Mouse (Mus musculus) retina, postnatal 7 days (tissue): ENCODE results near the gene Trpc7.

Experiments
- DNase-seq: peaks from one replicate; pipeline ENCODE4 v3.0.0-alpha.2; 2012; ENCODE audit warnings: low read depth, low spot score

Gene Trpc7

DNA sequence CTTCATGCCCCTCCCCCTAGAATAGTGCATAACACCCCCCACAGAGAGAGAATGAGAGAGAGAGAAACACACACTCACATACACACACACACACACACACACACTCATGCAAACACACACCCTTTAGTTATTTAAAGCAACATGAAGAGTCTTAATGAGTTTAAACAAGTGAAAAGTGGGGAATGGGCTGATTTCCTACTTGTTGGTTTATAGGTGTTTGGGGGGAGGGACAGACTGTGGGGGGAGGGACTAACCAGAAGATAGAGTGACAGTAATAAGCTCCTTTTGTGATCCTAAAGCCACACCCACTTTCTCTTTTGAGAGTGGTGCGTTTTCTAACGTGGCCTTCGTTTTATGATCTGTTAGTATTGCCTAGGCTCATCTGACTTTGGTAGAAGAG, at the start of gene Trpc7:
TSS of gene Trpc7 (minus strand) at position 101 of the 400 bp plus-strand sequence.
- DNase-seq, result no peak

DNA sequence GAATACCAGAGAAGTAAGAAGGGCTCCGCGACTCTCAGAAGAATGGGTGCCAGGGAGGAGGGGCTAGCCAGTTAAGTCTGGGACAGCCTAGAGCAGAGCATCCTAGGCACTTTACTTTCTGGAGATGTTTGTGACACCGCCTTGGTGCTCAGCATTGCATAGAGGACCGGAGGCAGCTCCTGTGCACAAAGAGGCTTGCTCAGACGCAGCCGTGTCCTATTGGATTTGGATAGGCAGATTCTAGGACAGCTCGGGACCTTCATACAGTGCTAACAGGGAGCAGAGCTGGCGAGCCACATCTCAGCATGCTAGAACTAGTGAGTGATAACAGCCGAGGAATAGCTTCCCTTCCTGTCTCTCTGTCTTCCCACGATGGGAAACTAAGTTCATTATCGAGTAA, 43.5 kb upstream of the Trpc7 start:
- no peak for DNase-seq

DNA sequence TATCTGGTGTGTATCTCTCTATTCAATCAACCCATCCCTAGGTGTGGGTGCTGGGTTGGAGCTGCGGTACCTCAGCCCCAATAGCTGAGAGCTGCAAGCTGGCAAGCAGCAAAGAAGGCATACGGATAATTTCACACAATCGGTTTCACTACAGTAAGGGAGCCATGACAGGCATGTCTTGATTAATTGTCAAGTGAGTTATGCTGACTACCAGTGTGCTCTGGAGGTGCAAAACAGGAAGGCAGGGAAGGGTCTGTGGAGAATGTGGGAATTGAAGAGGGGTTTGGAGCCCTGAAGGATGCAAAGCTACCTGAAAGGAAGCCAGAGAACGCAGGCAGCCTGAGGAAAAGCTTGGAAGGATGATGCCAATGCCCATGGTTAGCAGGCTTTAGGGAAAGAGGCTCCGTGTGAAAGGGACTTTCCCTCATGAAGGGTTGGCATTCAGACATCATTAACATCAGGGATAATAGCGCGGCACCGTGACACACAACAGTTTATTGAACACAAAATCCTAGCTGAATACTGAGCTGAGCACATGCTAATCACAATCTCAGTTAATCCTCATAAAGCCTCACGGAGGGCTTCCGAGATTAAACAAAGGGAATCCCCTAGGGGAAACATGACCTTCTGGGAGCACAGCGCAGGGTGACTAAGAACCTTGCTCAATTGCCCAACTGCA, 38.2 kb upstream of the Trpc7 start:
- peak; percentile 38 for DNase-seq

DNA sequence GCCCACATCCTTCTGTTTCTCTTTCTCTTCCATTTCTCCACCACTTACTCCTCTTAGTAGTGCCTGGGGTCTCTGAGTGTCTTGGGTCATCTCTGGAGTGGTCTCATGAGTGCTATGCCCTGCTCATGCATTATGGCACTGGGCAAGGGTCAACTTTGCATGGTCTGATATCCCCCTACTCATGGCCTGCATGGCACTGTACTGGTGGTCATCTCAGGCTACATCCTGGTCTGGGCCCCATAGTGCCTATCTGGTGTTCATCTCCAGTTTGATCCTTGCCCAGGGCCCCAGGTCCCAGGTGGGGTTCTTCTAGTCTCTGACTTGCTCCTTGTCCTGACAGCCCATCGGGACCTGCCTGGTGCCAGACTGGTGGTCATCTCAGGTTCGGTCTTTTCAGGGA, 34.6 kb upstream of the Trpc7 start:
- no peak for DNase-seq

DNA sequence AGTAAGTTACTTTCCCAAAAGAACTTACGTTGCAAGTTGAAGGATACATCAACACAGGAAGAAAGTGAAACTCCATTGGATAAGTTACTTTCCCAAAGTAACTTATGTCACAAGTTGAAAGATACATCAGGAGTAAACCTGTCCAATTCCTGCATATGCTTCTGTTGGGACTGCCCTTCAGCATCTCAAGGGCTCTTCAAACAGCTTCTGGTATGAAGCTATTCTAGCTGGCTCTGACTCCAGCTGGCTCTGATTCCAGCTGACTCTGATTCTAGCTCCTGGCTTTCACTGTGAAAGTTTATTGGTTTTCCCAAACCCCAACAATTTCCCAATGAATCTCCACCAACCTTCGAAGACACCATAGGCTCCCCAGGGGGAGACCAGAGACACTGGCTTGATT, 27.2 kb upstream of the Trpc7 start:
- no peak for DNase-seq

DNA sequence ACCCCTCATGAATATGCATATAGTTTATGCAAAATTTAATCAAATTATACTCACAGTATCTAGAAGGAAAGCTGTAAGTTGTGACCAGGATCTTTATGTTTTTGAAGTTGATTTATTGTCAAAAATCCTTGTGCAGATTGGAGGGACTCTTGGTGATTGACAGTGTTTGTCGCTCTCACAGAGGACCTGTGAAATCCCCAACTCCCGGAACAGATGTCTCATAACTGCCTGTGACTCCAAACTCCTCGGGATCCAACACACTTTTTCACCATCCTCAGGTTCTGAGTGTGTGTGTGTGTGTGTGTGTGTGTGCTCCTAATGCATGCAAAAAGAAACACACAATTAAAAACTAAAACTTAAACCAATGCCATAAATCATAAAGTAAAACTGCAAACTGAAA, 25.5 kb upstream of the Trpc7 start:
- DNase-seq, result no peak

DNA sequence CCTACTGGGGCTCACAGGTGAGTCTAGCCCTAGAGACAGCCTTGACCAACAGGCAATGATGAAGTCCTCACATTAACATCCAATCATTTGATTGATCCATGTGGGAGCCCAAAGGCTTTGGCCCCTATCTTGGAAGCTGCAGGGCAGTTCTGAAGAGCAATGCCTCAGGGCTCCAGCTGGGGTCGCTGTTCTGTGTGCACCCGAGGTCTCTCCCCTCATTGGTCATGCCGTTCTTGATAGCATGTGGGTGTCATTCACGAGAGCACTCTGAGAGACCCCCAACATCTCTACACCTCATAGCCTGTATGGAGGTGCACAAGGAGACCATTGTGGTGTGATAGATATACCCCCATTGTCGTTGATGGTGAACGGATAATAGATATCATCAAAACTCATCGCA, 18.9 kb upstream of the Trpc7 start:
- no peak for DNase-seq

DNA sequence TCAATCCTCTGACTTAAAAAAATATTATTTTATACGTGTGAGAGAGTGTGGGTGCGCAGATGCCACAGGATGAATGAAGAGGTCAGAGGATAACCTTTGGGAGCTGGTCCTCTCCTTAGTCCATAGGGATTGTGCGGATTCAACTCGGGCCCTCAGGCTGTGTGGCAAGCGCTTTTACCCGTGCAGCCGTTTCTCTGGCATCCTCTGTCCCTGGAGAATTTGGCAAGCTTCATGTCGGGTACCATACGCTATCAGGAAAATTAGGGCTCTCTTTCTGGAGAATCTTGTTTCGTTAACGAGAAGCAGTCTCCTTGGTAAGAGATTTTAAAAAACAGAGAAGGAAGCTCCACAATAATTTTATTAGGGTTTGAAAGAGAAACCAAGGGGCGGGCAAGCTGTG, 15.3 kb upstream of the Trpc7 start:
- DNase-seq, result no peak

DNA sequence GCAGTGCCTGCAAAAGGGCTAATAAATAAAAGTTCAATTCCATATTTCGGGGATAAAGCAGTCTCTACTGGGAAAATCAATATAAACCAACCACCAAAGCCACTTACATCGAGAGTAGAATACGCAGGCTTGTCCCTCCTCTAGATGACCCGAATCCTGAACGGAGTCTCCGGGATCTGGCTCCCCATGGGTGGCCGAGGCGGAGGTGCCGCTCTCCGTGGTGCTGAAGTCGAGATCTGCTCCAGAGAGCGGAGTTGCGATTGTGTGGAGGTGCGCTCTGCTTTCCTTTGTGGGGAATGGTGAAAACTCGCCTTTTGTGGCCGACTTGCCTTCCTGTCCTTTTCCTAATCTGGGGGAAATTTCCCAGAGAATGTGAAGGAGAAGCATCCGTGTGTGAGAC, 407 bp downstream of the Trpc7 start:
- peak; percentile 6 for DNase-seq

DNA sequence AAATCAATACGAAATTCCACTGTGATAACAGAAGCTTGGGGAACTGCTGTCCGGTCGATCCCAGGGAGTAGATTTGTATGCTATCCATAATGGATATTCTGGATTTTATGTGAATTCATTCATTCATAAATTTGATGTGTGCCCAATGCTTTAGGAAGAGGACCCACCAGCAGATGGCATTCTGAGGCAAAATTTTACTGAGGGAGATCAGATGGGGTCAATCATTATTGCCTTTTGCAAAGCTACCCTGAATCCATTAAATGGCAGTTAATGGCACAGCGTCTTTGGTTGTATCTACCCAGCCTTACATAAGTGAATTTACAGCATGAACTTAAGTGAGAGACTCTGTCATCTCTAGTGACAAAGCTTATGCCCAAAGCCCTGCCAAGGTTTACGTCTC, 1.2 kb downstream of the Trpc7 start:
- no peak for DNase-seq

DNA sequence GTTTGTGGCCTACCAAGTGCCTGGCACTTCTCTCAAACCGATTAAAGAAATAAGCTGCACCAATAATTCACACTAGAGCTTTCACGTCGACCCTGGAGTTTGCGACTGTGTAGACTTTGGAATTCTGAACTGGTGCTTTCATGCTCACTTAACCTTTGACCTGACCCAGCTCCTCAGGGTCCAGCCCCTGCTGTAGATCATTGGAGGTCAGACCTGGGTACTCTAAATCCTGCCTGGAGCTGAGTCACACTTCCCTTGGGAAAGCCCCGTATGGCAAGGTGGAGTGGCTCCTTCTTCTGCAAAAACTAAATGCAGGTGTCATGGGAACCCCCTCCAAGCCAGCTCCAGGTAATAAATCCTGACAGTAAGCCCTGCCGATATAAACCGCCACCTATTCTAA, 5.9 kb downstream of the Trpc7 start:
- DNase-seq, result no peak

DNA sequence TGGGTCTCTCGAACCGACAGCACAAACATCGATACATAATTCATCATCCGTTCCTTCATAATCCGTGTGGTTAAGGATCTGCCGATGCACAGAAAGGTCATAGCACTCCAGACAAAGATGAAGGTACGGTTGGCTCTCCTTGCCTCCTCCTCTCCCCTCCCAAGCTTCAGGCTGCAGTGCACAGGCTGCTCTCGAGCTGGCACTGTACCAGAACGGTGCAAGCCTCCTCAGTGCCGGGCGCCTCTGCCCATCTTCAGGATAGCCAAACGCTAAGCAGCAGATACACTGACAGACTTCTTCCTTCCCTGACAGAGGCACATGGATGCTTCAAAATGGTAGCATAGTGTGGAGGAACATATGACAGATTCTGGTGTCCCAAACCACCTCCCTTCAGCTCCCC, 12.9 kb downstream of the Trpc7 start:
- no peak for DNase-seq

DNA sequence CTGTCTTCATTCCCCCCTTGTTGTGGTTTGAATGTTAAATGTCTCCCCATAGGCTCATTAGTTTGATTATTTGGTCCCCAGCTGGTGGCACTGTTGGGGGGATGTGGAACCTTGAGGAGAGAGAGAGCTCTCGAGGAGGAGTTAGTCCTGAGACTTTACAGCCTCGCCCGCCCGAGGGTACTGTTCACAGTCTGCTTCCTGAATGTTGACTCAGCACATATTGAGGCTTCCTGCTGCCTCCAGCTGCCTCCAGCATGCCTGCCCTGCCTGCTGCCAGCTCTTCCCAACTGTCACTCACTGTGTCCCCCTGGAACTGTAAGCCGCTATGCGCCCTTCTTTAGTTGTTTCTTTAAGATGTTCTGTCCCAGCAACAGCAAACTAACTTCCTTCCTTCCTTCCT, 31.2 kb downstream of the Trpc7 start:
- DNase-seq, result no peak

DNA sequence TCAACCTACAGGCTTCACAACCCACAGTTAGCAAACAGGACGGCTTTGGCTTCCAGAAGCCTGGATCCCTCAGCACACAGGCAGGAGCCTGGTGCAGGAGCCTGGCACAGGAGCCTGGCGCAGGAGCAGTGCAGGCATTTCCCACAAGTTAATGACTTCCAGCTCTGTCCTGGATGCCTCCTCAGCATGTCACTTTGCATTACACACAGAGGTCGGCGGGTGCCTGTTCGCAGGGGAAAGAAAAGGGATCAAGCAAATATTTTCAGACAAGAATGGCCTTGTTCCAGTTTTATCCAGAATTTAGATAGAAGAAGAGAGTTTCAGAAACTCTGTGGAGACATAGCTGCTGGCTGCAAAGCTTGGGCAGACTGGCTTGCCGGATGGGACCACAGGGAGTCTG, 33.8 kb downstream of the Trpc7 start:
- no peak for DNase-seq

DNA sequence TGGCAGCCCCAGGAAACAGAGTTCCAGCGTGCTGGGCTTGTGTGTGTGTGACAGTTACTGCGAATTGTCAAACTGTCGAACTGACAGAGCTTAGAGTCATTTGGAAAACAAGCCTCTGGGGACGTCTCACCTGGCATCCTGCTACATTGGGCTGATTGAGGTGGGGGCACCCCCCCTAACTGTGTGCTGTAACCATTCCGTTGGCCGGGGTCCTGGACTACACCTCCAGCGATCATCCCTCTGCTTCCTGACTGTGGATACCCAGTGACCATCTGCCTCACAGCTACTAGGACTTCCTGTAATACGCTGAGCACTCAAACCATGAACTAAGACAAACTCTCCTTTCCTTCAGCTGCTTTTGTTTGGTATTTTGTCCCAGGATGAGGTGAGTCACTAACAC, 41.3 kb downstream of the Trpc7 start:
- no peak for DNase-seq

DNA sequence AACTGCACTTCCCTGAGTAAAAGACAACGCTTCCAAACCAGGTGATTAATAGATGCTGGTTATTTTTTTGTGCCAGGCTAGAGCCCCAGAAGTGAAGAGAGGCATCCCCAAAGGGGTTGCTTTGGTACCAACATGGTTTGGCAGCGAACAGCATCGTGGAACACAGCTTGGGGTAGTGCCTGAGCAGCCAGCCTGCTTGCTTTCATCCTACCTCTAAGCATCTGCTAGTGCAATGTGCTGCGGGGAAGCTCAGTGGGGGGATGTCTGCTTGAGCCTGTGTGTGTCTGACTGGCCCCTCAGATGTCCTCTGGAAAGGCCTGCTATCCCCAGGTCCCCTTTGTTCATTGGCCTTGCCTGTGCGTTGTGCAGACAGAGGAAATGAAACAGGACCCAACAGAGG, 42.4 kb downstream of the Trpc7 start:
- no peak for DNase-seq

DNA sequence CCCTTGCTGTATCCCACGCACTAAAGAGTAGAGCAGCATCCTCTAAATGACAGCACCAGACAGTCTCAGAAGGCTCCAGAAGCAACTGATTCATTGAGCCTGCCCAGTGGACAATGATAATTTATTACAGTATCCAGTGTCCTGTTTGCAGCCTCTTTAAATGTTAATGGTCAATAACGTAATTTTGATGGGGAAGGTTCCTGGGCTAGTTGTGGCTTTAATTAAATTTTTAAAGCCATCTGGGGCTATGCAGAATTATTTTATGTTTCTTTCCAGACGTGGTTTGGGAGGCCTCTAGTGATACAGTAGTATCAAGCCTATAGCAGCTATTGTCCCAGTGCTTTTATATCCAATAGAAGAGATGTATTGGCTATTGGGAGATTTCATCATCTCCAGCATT, 49.9 kb downstream of the Trpc7 start:
- no peak for DNase-seq

DNA sequence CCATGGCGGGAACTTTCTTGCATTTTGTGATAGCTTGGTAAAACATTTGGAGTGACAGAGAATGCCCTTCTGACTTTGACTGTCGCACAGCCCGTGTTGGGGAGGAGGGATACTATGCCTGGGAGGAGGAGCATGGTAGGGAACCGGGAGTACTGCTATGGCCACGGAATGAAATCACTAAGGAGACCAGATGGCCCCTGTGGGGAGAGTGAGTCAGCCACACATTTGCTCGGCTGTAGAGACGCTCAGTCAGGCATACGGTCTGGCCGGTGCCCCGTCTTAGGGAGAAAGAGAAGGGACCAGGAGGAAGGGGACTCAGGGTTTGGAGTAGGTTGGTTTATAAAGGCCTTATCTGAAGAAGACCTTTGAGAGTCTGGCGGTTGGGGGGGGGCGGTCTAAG, 80.3 kb downstream of the Trpc7 start:
- DNase-seq, result no peak

DNA sequence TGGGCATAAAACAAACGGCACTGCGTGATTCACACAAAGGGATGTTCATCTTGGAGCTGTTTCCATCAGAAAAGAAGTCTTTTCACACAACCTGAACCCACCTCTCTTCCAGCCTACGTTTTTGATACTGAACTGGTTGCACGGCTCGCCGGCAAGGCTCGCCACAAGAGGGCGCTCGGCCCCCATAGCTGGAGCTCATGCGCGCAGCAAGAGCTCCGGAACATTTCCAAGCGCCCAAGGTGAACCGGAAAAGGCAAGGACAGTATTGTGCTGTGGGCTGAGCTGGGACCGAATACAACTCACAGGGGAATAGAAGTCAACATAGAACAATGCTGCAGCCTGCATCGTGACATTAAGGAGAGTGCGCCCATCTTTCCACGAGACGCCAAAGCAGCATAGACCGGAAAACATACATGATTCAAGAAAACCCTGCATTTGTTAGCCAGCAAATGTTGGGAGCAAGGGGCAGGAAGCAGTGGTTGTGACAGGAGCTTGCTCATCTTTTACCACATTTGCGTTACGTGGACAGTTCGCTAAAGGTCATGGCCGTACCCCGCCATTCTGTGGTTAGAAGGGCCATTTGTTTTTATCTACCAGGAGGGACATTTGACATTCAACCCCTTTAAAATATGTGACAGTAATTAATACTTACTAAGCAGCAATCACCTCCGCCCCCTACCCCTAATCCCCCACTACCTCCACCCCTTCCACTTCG, 88.9 kb downstream of the Trpc7 start:
- peak; percentile 69 for DNase-seq

DNA sequence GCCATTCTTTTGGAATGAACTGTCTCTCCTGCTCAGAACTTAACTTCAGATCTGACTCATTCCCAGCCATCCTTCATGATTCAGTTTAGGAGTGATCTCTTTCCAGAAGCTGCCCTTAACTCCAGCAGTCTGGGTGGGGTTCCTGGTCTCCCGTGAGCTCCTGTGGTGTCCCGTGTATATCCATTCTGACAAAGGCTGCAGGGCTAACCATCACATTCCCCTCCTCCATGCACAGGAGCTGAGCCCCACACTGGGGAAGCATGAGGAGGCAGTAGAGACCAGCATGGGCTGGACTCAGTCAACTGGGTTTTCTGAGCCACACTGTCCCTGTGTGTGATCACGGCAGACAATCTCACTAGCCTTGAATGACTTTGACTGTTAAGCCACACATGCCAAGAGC, 90.7 kb downstream of the Trpc7 start:
- no peak for DNase-seq

DNA sequence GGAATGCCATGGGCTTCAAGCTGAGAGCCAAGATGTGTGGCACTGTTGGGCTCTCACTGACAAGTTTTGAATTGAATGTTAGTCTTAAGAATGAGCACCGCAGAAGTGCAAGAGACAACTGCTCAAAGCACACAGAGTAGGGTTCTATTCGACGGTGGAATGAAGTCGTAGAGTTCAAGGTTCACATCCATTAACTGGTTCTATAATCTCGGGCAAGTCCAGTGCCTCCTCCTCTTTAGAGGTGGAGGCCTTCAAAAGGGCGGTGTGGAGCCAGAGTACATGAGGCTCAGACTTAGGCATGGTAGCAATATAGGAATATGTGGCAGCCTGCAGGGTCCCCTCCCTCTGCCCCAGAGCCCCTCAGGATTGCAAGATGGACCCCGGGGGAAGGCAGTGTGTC, 98.3 kb downstream of the Trpc7 start:
- no peak for DNase-seq

DNA sequence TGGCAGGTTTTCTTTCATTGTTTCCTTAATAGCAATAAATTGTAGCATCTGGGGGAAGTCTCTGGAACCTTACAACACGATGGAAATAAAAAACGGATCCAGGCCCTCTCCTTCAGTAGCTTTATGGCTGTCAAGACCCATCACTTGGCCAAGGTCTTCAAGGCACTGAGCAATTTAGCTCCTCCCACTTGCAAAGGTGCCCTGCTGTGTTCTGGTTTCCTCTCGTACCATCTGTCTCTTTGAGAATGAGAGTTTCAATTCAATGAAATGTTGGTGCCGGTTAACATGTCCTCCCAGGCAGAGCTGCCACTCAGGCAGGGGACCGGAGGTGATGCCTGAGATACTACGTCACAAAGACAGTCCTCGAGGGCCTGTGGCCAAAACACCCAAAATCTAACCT, 100.3 kb downstream of the Trpc7 start:
- DNase-seq, result no peak

DNA sequence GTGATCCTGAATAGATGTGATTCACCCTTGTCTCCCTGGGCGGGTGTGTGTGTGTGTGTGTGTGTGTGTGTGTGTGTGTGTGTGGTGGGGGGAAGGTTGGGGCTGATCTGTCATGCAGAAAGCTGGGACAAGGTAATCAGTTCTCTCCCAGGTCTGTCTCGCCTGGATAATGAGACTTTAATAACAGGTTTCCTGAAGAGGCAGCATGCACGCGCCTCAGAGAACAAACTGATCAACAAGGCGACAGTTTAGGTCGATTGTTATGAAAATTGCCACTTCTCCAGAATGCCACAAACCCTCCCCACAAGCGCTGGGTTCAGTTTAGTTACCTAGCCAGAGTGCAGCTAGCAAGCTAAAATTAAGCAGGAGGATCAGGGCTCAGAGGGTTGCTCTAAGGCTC, 101.4 kb downstream of the Trpc7 start:
- no peak for DNase-seq

DNA sequence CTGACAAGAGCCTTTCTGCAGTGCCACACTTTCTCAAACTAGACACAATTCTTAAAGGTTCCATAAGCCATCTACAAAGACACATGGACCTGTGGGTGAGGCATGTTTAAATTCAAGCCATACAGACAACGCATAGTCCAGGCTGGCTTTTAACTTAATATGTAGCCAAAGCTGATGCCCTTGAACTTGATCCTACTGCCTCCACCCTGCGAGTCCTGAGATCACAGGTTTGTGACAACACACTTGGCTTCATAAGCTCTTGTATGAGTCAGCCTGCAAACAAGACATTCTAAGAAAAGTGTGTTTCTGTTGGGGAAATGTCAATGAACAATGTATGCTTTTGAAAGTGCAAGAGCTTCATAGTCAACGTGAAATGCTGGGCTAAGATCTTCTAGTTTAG, 102.9 kb downstream of the Trpc7 start:
- no peak for DNase-seq
